Mouse (Mus musculus): ENCODE measurements at regions not wholly inside any gene's neighbourhood (a gene's known extent, or its start where the extent isn't known, plus 50 kb on each side); places are given as distances from the start of the nearest gene placed in this dataset.
A peak's percentile ranks its signal among the peaks of the same experiment; 100 is the strongest.

DNA sequence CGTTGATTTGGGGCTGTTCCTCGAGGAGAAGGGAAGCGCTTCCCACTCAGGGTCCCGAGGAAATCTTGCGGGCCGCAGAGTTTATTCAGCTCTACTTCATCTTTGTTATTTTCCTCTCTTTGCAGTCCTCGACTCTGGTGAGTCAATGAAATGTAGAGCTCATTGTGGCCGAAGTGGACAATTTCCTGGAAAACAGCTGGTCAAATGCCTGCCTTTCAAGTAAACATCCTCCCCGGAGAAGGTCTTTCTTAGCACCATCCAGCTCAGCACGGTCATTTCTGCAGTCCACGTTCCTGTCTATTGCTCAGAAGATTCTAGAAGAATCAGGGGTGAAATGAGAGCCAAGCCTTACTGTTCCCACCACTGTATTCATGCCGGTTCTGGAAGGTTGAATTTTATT is 133.0 kb downstream of the Bcas1 start:
- DNase-seq: no peak

DNA sequence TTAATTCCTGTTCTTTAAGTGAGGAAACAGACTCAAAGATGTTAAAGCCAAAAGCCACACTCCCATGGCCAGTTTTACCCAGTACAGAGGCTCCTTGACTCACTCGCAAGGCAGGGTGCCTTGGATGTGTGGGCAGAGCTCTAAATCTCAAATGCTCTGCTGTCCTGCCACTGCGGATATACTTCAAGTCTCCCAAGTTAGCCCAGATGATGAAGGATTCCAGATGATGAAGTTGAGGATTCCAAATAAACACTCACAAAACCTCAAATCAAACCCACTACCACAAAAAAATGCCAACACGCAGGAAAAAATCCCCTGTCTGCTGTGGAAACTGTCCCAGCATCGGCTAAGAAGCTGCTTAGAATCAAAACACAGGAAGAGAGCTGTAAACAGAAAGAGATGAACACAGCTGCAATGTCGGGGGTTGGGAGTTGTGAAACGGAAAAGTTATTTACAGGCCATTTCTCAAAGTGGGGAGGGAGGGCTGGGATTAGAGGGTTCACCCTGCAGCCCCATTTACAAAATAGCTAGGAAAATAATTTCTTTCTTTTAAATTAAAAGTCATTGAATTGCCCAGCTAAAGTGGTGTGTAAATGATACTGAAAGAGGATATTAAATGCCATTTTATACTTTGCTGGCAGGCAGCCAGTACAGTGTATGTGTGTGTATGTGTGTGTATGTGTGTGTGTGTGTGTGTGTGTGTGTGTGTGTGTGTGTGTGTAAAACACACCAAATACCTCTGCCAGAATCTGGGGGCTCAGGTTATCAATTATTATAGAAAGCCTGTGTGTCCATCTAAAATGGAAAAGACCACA is 135.6 kb downstream of the Bcas1 start:
- no peak for DNase-seq

GRCm38 (mm10) chr2:170289378-170289960 is 138.2 kb downstream of the Bcas1 start:
- DNase-seq: no peak

- no peak for DNase-seq
These were observed 138.9 kb downstream of the Bcas1 start for GRCm38 (mm10) chr2:170288787-170289186.

DNA sequence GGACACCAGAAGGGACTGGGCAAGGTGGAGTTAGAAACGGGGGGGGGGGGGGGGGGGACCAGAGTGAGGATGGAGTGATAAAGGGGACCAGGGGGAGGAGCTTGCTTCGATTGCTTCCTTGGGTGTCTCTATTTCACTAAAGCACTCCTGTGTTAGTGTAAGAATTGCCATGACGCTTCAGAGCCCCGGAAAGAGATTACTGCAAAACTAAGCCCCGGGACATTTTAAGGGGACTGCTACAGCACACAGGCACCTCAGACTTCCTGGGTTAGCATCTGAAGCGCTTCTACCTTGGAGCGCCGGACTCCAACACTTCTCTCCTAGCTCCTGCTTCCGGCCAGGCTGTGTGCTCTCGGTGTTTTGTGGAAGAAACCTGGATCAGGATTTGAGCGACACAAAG is 139.4 kb downstream of the Bcas1 start:
- no peak for DNase-seq

DNA sequence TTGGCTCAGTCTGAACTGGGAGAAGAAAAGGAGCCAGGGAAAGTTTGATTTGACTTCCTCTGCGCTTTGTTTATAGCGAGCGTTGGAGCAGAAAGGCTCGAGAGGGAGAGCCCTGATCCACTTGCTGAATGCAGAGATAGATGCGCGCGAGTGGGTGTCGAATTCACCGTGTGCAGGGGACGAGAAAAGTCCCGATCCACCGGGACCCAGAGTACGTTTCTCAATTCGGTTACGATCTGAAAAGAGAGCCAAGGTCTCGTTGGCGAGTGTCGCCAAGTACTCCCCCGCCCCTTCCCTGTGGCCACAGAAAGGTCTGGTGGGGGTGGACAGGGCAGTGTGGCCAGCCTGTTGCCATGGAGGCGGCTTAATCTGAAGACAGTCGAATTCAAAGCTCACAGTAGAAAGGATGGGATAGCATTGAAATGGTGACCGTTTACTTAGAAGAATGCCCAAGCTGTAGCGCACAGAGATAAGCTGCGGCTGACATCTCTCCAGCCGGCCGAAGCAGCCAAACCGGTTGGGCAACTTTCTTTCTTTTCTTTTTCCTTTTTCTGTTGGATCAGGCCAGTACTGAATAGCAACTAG is 139.5 kb upstream of the Zfp217 start:
- DNase-seq: peak; percentile 66 to 69

- no peak for DNase-seq
These were observed 138.9 kb upstream of the Zfp217 start for GRCm38 (mm10) chr2:170286773-170287172.

GRCm38 (mm10) chr2:170282463-170282862 is 134.6 kb upstream of the Zfp217 start:
- DNase-seq: no peak

GRCm38 (mm10) chr2:170281311-170282008 is 133.6 kb upstream of the Zfp217 start:
- no peak for DNase-seq

DNA sequence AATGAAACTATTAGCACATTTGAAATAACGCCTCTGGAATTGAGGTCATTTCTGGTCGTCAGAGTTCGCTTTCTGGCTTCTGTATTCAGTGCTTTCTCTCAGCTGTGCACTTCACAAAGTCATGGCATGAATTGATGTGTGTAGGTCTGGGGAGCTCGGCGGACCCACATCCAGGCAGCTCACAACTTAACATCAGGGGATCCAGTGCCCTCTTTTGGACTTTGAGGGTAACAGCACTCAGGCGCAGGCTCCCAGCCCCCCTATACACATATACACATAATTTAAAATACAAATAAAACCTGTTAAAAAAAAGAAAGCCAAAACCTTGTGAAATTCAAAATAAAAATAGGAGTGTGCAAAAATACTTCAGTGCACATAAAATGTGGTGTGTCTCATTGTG is 132.8 kb upstream of the Zfp217 start:
- no peak for DNase-seq

DNA sequence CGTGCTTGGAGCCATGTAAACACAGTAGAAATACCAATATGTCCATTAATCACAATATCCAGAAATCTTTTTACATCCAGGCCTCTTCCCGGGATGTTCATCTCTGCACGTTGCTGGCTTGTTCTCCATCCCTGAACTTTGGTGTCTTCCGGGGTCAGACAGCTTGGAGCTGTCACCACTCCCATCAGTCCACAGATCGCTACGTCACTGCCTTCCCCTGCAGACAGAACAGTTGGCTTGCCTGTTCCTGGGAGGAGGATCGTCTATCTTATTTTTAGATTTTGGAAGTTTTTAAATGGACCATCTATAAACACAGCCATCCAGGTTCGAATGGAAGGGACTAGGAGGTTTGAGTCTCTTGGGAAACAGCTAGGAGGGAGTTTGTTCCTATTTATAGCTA is 130.0 kb upstream of the Zfp217 start:
- DNase-seq: peak; percentile 21 to 56

- DNase-seq: no peak
These were observed 129.4 kb upstream of the Zfp217 start for GRCm38 (mm10) chr2:170277182-170277767.

GRCm38 (mm10) chr2:170275687-170276086 is 127.8 kb upstream of the Zfp217 start:
- no peak for DNase-seq

GRCm38 (mm10) chr2:170269926-170270577 is 122.1 kb upstream of the Zfp217 start:
- DNase-seq: no peak

- no peak for DNase-seq
These were observed 120.2 kb upstream of the Zfp217 start for GRCm38 (mm10) chr2:170268080-170268479.

- DNase-seq: peak; percentile 30 to 46
These were observed 119.2 kb upstream of the Zfp217 start for GRCm38 (mm10) chr2:170267152-170267551.

GRCm38 (mm10) chr2:170266407-170267101 is 118.7 kb upstream of the Zfp217 start:
- DNase-seq: peak in 1 of 2 experiments; percentile 44

- no peak for DNase-seq
These were observed 115.7 kb upstream of the Zfp217 start for GRCm38 (mm10) chr2:170263594-170263993.

DNA sequence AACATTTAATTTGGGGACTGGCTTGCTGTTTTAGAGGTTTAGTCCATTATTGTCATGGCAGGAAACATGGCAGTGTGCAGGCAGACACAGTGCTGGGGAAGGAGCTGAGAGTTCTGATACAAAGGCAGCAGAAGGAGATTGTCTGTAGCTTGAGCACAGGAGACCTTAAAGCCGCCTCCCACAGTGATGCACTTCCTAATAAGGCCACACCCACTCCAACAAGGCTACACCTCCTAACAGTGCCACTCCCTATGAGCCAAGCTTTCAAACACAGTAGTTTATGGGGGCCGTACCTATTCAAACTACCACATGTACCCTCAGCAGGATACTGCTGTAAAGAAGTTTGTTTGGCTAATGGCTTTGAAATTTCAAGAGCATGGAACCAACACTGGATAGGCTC is 113.3 kb upstream of the Zfp217 start:
- DNase-seq: no peak

- DNase-seq: no peak
These were observed 112.0 kb upstream of the Zfp217 start for GRCm38 (mm10) chr2:170259662-170260457.

- DNase-seq: peak; percentile 66 to 74
These were observed 110.5 kb upstream of the Zfp217 start for GRCm38 (mm10) chr2:170258367-170258766.

All from kidney, postnatal 25 days (tissue).